Mouse (Mus musculus): ENCODE measurements at regions not wholly inside any gene's neighbourhood (a gene's known extent, or its start where the extent isn't known, plus 50 kb on each side); places are given as distances from the start of the nearest gene placed in this dataset.

- DNase-seq: no peak
Measured at GRCm38 (mm10) chr8:126538136-126538535, 55.6 kb downstream of the Irf2bp2 start.

- peak; percentile 82 for DNase-seq
Measured at GRCm38 (mm10) chr8:126536928-126537618, 56.7 kb downstream of the Irf2bp2 start.

- DNase-seq: peak; percentile 36
Measured at GRCm38 (mm10) chr8:126536132-126536927, 57.5 kb downstream of the Irf2bp2 start.

- DNase-seq: peak; percentile 27
Measured at GRCm38 (mm10) chr8:126532284-126532974, 57.6 kb upstream of the Tarbp1 start.

GRCm38 (mm10) chr8:126531459-126531858, 56.6 kb upstream of the Tarbp1 start:
- no peak for DNase-seq

GRCm38 (mm10) chr8:126529409-126529808, 54.5 kb upstream of the Tarbp1 start:
- DNase-seq: no peak

GRCm38 (mm10) chr8:126528434-126529080, 53.7 kb upstream of the Tarbp1 start:
- no peak for DNase-seq

GRCm38 (mm10) chr8:126526864-126527571, 52.2 kb upstream of the Tarbp1 start:
- peak; percentile 69 for DNase-seq

- DNase-seq: peak; percentile 33
Measured at GRCm38 (mm10) chr8:126525575-126525974, 50.7 kb upstream of the Tarbp1 start.
